Mouse (Mus musculus) G1E (cell line): Measurements from ENCODE around the gene Ppp1r37.

ENCODE experiments used
- CTCF ChIP-seq: IDR thresholded peaks from 2 replicates; pipeline ENCODE4 v1.5.1; 2012; ENCODE audit warnings: low read depth, low read length, inconsistent platforms, mixed read lengths
- GATA1 ChIP-seq: IDR thresholded peaks from 2 replicates; pipeline ENCODE4 v1.6.1; 2012; ENCODE audit warnings: borderline replicate concordance, low read length, inconsistent platforms, mixed read lengths
- TAL1 ChIP-seq: conservative IDR thresholded peaks from 2 replicates; pipeline ENCODE4 v1.6.1; 2012; ENCODE audit warnings: low read depth, low read length, inconsistent platforms, mixed read lengths

DNA sequence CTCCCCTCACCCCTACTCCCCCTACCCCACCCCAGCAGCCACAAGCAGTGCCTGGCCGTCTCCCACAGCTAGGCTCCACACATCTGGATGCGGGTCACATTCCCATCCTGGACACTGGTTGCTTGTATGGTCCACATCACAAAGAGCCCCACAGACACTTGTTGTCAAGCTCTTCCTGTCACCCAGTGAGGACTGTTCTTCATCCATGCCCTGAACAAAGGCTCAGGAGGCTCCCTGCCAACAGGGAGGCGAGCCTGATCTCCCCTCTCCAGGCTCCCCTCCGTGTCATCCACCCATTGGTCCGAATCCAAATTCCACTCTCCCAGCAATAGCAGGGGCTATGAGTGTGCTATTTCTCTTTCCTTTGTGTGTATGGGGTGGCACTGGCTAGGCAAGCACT, 37.7 kb upstream of the Ppp1r37 start:
- TF ChIP-seq TAL1 (no peak), GATA1 (no peak), CTCF (no peak)
